Mouse (Mus musculus): Measurements from ENCODE around the gene St5. TPM values are rescaled to one million over a fixed set of nuclear protein-coding genes. Genes with fewer than 3 reads are reported as not detected.

St5 gene
- total RNA-seq, 4 experiments from 2014 or later = 33.1 to 57.0 (median 46.1) TPM

DNA sequence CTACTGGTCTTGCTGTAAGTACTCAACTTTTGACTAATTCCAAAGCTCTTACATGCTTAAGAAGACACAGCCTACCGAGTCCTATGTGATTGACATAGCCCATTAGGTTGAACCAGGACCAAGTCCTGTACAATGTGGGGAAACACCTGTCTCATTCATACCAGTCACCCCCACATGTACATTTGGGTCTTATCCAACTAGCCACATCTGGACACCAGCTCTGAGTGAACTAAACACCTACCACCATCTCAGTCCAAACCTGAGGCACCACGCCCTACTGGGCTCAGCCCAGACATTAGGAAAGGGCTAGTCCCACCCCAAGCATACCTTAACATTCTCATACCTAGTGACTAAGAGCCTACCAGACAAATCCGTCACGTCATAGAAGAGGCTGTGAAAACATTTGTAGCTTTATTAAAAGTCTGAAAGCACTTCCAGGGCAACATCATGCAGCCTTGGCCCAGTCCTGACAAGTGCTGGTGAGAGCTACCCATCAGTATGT lies 135.0 kb downstream of the St5 start:
- no peak for DNase-seq (ENCODE audit: low spot score in 2 of 2)

GRCm38 (mm10) chr7:109566841-109567768 lies 136.3 kb downstream of the St5 start:
- DNase-seq (ENCODE audit: low spot score in 2 of 2) = no peak

DNA sequence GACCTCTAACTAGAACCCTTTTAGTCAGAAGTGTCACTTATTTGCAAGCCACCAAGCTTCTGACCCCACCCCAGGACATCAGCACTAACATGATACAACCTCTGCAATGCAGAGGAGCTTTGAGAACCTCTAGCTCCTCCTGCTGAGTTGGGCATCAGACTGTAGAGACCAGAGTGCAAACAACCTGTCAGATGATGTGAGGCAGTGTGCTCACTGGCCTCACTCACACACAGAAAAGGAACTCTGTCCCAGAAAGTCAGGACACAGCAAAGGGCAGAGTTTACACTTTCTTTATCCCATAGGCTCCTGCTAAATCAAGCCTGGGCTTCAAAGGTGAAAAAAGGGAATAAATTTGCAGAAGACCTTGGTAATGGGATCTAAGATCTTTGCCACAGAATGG lies 137.1 kb downstream of the St5 start:
- no peak for DNase-seq (ENCODE audit: low spot score in 2 of 2)

- no peak for DNase-seq (ENCODE audit: low spot score in 2 of 2)
Observed at GRCm38 (mm10) chr7:109563775-109564362, 139.5 kb downstream of the St5 start.

GRCm38 (mm10) chr7:109562676-109563075 lies 140.7 kb downstream of the St5 start:
- no peak for DNase-seq (ENCODE audit: low spot score in 2 of 2)

- DNase-seq (ENCODE audit: low spot score in 2 of 2) = no peak
Observed at GRCm38 (mm10) chr7:109562154-109562599, 141.2 kb downstream of the St5 start.

- DNase-seq (ENCODE audit: low spot score in 2 of 2) = no peak
Observed at GRCm38 (mm10) chr7:109561466-109562153, 141.8 kb downstream of the St5 start.

DNA sequence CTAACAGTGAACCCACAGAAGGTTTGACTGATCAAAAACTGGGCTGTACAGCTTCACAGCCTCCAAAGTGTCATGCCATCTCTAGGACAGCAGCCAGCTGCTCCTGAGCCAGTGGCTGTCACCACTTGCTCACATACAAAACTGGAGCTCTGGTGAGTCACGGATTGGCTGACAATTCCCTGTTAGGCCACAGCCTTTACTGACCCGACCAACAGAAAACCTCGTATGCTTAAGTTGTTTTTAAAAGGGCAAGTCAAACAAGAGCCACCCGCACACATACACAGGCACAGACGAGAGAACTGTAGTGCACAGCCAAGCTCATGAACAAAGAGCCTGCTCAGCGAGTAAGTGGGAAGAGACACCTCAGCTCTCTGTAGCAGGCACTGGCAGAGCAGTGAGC lies 143.9 kb downstream of the St5 start:
- no peak for DNase-seq (ENCODE audit: low spot score in 2 of 2)

DNA sequence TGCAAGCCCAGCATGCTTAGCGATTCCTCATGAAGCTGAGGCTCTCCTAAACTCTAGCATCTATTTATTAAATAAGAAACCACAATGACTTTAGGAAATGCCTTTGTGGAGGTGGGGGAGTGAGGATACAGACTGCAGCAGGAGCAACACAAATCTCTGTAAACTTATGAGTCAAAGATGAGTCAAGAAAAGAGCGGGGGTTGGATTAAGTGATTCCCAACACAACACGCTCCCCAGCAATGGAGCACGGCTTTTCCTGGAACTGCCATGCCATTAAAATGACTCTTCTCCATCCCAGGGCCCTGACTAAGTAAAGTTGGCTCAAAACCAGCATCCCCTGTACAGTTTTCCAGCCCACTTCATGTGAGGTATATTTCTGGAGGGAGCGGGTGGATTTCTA lies 156.7 kb downstream of the St5 start:
- DNase-seq (ENCODE audit: low spot score in 2 of 2) = no peak

GRCm38 (mm10) chr7:109546186-109546585 lies 157.2 kb downstream of the St5 start:
- no peak for DNase-seq (ENCODE audit: low spot score in 2 of 2)

DNA sequence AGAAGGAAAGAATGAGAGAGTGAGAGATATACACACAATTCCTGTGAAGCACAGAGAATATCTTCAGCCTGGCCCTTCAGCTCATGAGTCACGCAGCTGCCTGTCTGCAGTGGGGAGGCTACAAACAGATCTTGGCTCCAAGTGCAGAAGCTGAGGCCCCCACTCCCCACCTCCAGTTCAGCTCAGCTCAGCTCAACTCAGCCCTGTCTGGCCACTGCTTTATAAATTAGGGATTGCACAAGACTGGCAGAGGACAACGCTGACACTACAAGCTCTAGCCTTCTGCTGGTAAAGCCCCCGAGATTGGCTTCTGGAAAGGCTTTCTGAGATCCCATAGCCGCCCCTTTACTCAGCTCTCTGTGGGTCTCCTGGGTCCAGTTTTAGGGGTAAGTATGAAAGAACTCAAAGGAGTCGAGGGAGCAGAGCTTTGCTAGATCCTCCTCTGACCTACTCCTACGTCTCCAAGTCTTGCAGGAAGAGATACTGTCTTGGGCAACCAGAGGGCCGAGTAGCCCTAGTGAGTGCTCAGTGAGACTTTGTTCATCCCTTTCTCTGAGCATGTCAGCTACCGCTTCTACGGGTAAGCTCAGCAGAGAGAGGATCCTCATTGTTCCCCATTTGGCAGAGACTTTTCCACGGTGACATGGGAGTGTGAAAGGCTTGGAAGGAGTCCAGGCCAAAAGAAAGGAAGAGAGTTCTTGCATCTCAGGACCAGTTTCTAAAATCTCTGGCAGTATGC lies 158.0 kb downstream of the St5 start:
- no peak for DNase-seq (ENCODE audit: low spot score in 2 of 2)

DNA sequence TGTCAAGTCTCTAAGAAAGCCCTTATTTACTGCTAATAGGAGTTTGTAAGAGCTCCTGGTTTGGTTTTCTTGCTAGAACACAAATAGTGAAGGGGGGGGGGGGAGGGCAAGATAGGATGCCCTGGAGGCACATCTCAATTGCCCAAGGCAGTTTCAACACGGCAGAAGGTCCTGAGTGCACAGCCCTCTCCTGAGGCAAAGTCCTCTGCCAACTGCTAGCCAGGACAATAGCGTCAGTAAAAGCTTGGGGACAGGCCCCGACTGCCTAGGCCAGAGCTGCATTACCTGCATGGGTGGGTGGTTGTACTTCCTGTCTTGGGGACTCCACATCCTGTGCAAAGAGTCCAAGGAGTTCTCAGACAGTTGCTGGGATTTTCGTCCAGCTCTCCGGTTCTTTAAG lies 158.6 kb downstream of the St5 start:
- no peak for DNase-seq (ENCODE audit: low spot score in 2 of 2)

- no peak for DNase-seq (ENCODE audit: low spot score in 2 of 2)
Observed at GRCm38 (mm10) chr7:109542364-109542628, 161.1 kb downstream of the St5 start.

DNA sequence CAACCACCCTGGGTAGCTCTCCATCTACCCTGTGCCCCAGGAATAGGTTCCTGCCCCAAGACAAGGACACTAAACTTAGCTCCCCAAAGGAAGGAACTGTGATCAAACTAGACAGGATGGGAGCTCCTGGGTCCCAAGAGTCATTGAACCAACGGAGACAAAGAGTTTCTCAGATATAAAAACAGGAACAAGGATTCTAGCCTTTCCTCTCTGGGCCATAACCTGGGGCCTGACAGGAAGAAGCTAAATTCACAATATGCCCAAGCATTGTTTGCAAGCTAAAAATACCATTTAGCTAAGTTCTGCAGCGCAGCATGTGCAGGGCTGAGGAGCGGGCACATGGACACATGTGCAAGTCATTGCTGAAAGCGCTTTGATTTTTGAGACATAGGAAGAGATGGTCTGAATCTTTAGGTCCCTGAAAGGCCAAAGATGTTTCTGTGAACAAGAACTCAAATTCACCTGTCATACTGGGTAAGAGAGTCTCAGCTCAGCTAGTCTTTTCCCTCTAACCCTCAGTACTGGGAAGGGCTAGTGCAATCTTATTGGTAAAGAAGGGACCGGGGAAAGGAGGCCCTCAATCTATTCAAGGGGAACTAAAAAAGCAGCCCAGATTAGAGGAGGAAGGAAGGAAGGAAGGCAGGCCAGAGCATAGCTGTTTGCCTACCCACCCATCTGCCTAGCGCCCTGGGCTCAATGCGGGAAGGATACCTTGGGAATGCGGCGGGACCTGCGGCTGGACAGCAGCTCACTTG lies 161.6 kb downstream of the St5 start:
- no peak for DNase-seq (ENCODE audit: low spot score in 2 of 2)

GRCm38 (mm10) chr7:109540902-109541301 lies 162.5 kb downstream of the St5 start:
- DNase-seq (ENCODE audit: low spot score in 2 of 2) = no peak

DNA sequence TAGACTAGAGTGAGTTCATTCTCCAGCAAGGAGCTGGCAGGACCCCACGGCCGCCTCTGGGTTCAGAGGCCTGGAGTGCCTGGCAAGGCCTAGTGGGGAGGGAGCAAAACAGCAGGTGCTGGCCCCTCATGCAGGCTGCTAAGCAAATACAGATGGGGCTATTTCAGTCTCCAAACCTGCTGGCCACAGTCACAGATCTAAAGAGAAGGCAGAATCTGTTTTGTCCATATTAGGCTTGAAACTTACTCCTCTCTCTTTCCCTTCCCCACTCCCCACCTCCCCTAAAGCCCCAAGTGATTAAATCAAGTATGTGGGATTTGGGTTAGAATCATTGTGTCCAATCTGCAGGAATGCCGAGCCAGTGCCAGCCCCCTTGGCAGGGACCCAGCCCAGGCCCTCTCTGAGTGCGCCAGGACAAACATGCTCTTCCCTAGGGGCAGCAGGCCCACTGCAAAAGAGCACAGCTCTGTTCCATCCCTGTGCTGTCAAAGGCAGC lies 166.9 kb downstream of the St5 start:
- DNase-seq (ENCODE audit: low spot score in 2 of 2) = peak; percentile 47 to 60

DNA sequence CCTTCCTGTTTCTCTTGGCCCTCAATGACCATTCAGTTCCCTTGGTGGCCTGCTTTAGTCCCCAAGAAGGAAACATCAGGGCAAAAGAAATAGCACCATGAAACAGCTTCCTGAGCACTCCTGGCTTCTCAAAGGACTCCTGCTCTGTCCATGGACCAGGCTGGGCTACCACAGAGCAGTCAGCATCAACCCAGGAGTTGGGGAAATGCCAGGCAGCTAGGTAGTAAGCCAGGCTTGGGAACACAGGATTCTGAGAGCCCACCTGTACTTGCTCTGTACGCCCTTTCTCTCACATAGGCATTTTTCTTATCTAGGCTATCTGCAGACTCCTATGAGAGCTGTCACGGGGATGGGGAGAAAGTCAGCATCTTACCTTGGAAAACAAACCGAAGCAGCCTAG lies 168.5 kb downstream of the St5 start:
- DNase-seq (ENCODE audit: low spot score in 2 of 2) = no peak

- DNase-seq (ENCODE audit: low spot score in 2 of 2) = no peak
Observed at GRCm38 (mm10) chr7:109533888-109534287, 169.5 kb downstream of the St5 start.

DNA sequence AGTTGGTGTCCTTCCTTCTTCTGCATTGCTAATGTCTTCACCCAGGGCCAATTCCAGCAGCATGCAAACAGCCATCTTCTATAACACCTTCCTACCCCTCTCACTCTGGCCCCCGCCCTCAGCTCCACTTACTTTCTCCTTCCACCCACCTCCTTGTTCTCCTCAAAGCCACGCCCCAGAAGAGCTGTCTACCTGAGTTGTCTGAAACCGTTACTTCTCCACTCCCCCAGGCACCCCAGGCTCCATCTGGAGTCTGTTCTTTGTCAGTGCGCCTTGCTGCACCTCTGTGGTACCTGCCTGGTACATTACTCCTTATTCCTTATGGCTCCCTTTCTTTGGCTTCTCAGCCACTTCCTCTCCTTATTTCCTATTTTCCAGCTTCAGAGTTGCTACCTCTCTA lies 170.3 kb downstream of the St5 start:
- no peak for DNase-seq (ENCODE audit: low spot score in 2 of 2)

DNA sequence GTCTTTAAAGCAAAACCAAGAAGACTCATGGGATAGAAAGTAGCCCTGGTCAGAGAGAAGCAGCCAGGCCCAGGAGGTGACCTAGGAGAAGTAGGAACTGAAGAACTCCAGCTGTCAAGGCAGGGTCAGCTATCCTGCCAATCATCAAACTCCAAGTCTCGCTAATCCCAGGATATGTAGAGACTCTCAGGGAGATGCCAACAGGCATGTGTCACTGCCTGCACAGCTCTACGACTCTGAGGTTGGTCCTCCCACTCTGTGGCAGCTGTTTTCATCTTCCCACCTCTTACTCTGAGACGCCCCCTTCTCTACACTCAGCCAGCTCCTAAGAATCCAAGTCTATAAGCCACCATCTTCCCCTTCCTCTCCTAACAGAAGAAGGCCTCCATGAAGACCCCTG lies 170.7 kb downstream of the St5 start:
- no peak for DNase-seq (ENCODE audit: low spot score in 2 of 2)

- no peak for DNase-seq (ENCODE audit: low spot score in 2 of 2)
Observed at GRCm38 (mm10) chr7:109531501-109531900, 171.9 kb downstream of the St5 start.

All from layer of hippocampus, adult 8-10 months (tissue).